Mouse (Mus musculus) megakaryocyte, embryonic 14.5 days (primary cell): ENCODE measurements at regions not wholly inside any gene's neighbourhood (a gene's known extent, or its start where the extent isn't known, plus 50 kb on each side); places are given as distances from the start of the nearest gene placed in this dataset.

ENCODE experiments used
- FLI1 ChIP-seq: IDR thresholded peaks from 2 replicates; pipeline ENCODE4 v1.6.1; 2012; ENCODE audit warnings: low read length, inconsistent platforms, mixed read lengths
- GATA1 ChIP-seq: IDR thresholded peaks from 3 replicates; pipeline ENCODE4 v1.6.1; 2012; ENCODE audit warnings: mixed read lengths, low read length, inconsistent platforms, borderline replicate concordance

- no peak for TF ChIP-seq GATA1
- TF ChIP-seq FLI1: no peak
Measured at GRCm38 (mm10) chr13:43862586-43862985, 78.0 kb downstream of the Cd83 start.
